Mouse (Mus musculus) ovary, postnatal 36 days (tissue): ENCODE data around the gene Atp5b.
"Not testable (repeated sequence)": the region's sequence is repeated elsewhere in the genome, so short reads cannot be mapped to it uniquely, and the experiment has no call there.

ENCODE experiments used
- DNase-seq: peaks from one replicate; pipeline ENCODE4 v3.0.0; 2022; ENCODE audit warnings: low spot score, mixed read lengths

Atp5b gene

GRCm38 (mm10) chr10:128069201-128069600, 13.9 kb upstream of the Atp5b start:
- DNase-seq: no peak

DNA sequence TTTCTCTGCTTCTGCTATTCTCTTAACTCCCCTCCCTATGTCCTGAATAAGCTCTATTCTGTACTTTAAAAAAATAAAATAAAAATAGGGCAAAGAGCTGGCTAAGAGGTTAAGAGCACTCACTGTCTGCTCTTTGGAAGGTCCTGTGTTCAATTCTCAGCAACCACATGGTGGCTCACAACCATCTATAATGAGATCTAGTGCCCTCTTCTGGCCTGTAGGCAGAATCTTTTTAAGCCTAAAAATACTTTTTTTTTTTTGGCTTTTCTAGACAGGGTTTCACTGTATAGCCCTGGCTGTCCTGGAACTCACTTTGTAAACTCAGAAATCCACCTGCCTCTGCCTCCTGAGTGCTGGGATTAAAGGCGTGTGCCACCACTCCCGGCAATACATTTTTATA, 12.6 kb upstream of the Atp5b start:
- DNase-seq: not testable (repeated sequence)

DNA sequence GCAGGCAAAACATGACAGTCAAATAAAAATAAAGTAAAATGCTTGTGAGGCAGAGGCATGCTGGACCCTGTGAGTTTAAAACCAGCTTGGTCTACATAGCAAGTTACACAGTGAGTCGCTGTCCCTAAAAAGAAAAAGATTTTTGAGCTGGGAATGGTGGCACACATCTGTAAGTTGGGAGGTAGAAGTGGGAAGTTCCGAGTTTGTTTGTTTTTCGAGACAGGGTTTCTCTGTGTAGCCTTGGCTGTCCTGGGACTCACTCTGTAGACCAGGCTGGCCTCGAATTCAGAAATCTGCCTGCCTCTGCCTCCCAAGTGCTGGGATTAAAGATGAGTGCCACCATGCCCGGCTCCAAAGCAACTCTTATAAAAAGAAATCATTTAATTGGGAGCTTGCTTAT, 4.8 kb upstream of the Atp5b start:
- not testable (repeated sequence) for DNase-seq

DNA sequence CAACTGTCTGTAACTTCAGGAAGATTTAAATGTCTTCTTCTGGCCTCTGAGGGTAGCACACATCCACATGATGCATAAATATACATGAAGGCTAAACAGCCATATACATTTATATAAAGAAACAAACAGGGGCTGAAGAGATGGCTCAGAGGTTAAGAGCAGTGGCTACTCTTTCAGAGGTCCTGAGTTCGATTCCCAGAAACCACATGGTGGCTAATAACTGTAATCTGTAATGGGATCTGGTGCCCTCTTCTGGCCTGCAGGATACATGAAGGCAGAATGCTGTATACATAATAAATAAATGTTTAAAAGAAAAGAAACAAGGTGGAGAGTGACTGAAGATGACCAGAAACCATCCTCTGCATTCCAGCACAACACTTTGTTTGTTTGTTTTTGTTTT, 2.6 kb upstream of the Atp5b start:
- no peak for DNase-seq

- no peak for DNase-seq
These were observed 1.1 kb upstream of the Atp5b start for GRCm38 (mm10) chr10:128081807-128082476.

DNA sequence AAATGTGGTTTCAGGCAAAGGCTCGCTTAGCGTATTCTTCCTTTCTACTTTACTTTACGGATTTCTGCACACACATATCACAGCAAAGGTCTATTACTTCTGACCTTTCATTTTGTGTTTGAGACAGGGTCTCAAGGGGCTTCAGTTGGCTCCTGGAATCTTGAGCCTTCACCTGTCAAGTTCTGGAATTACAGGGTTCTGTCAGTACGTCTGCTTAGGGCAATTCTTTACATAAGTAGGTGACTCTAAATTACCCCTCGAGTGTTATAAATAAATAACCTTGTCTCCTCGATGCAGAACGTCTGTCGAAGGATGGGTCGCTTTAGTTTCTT, 630 bp upstream of the Atp5b start:
- DNase-seq: no peak

GRCm38 (mm10) chr10:128083688-128084087, 615 bp downstream of the Atp5b start:
- no peak for DNase-seq

DNA sequence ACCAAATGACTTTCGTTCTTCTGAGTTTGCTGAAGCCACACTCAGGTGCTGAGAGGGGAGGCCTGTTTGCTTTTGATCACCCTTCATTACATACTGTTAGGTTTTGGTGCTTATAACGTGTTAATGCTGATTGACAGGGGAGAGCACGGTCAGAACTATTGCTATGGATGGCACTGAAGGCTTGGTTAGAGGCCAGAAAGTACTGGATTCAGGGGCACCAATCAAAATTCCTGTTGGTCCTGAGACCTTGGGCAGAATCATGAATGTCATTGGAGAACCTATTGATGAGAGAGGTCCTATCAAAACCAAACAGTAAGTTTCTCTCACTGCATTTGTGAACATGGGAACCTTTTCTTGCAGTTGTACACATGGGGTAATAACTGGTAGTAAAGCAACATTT, 1.1 kb downstream of the Atp5b start:
- no peak for DNase-seq

GRCm38 (mm10) chr10:128086391-128086790, 3.3 kb downstream of the Atp5b start:
- no peak for DNase-seq

DNA sequence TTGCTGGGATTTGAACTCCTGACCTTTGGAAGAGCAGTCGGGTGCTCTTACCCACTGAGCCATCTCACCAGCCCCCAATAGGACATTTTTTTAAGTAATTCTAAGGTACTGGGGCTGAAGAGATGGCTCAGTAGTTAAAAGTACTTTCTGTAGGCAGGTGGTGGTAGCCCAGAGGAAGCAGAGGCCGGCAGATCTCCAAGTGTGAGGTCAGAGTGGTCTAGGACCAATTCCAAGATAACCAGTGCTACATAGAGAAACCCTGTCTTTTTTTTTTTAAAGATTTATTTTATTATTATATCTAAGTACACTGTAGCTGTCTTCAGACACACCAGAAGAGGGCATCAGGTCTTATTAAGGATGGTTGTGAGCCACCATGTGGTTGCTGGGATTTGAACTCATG, 4.1 kb downstream of the Atp5b start:
- not testable (repeated sequence) for DNase-seq

- DNase-seq: no peak
These were observed 5.1 kb downstream of the Atp5b start for GRCm38 (mm10) chr10:128088181-128088580.

- DNase-seq: no peak
These were observed 6.8 kb downstream of the Atp5b start for GRCm38 (mm10) chr10:128089842-128090241.

GRCm38 (mm10) chr10:128090651-128091563, 7.8 kb downstream of the Atp5b start:
- peak; percentile 80 for DNase-seq

DNA sequence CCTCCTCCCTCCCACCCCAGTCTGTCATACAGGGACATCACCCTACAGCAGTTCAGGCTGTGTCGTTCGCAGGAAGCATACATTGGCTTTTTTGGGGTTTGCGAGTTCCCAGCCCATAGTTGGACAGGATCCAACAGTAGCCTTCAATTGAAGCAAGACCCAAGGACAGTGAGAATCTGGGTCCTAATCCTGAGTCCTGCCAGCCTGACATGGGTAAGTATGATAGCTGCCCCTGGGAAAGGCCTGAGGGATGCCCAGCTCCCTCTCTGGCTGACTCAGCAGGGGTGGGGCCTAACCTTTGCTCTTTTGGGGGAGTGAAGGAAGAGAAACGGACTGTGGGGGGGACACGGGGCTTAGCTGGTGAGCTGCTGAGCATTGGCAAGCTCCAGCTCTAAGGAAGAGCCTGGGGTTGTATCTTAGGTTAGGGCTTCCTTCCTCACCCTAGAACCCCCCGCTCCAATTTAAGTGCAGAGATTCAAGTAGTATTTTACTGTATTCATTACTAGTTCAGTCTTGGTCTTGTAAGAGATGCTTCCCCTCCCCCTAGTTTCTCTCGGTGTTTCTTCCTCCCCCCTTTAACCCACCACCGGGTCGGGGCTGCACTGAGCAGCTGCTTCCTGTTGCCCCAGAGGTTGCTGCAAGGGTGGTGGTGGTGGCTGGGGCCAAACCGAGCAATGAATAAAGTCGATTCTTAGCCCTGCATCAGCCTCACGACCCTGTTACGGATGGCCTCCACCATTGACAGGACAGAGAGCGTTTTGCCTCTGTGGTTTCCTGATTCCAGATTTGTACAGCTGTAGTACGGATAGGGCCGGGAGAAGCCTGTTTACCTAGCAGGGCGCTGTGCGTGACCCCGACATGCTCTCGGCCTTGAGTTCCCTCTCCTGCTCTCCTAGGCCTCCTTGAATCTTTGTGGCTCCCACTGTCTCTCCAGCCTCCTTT, 8.8 kb downstream of the Atp5b start, which contains the start of gene Baz2a:
Gene Baz2a, plus strand, starts transcription at position 14 of the 942 bp plus-strand sequence.
- DNase-seq: peak; percentile 45

DNA sequence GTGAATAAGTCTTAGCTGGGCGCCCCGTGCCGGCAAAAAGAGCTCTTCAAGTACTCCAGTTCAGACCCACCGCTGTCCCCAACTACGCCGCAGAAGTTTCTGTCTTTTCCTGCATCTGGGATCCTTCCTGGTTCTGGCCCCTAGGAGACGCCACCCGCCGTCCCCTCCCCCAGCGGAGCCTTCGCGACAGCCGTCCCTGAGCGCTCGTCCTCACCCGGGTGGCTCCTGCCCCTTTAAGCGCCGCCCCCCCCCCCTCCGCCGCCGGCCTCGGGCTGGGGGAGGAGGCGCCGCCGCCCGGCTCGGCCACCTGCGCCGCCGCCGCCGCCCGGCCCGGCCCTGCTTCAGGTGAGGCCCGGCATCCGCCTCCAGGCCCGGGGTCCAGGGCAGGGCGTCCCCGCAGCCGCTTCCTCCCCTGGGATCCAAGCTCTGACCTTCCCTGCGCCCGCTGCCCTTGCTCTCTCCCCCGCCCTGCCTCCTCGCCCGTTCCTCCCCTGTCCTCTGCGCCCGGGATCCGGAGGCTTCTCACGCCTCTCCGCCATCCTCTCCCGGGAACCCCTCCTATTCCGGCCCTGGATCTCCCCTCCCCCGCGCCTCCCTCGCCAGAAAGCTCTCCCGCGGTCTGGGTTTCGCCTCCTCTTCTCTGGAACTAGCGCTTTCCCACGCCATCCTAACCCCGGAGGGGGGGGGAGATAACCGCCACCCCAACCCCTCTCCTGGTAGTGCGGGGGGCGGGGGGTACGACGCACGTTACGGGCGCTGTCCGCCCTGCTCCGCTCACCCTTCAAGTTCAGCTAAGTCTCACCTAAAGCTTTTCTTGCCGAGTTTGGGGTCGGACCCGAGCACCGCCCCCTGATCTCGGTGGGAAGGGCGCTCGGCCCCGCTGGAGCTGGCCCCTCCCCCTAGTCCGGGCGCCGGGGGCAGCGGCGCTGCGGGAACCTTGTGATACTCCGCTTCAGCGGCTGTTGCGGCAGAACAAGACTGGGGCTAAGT, 9.7 kb downstream of the Atp5b start:
- peak; percentile 85 for DNase-seq

DNA sequence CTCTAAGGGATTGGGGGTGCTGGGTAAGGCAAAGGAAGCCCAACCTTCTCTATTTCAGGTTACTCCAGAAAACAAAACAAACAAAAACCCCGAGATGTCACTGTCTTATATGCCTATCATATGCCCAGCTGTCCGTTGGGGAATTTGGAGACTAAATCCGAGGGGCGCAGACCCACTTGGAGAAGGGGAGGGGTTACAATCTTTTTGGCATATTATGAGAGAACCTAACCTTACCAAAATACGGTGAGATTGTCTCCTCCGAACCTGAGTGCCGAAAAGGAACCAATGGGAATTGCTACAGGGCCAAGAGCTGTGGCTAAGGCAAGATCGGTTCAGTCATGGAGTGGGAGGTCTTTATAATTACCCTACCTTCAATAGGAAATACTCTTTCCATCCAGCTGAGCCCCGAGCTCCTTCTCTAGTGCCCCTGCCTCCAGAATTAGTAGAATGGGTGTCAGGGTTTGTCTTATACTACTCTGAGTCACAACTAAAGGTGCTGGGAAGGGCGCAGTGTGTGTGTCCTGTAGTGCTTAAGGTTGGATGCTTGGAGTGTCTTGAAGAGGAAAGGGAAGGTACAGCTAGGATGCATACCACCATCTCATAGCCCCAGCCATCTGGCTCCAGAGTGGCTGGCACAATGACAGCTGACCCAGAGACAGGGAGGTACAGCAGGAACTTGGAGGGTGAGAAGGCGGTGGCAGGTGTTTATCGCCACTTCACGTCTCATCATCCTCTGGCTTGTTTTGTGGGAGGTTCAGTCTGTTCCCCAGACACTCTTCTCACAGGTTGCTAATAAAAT, 10.6 kb downstream of the Atp5b start:
- DNase-seq: no peak

GRCm38 (mm10) chr10:128094340-128094968, 11.4 kb downstream of the Atp5b start:
- DNase-seq: peak; percentile 87

- DNase-seq: no peak
These were observed 12.0 kb downstream of the Atp5b start for GRCm38 (mm10) chr10:128095003-128095636.

GRCm38 (mm10) chr10:128096313-128096692, 13.2 kb downstream of the Atp5b start:
- DNase-seq: no peak
